Mouse (Mus musculus): Measurements from ENCODE around the gene Spns3.
"Not testable (repeated sequence)": the region's sequence is repeated elsewhere in the genome, so short reads cannot be mapped to it uniquely, and the experiment has no call there.

Spns3 gene

DNA sequence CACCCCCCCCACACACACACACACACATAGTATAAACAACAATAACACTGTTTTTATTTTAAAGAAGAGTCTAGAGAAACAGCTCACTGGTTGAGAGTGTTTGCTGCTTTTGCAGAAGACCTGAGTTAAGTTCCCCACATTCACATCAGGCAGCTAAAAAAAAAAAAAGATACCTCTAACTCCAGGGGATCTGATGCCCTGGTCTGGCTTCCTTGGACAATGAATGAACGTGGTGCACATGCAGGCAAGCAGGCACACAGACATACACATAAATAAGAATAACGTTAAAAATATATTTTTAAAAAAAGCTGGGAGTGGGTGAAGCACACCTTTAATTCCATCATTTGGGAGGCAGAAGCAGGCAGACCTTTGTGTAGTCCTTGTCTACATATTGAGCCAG is 6.6 kb upstream of the Spns3 start:
- DNase-seq (ENCODE audit: low spot score), result no peak

DNA sequence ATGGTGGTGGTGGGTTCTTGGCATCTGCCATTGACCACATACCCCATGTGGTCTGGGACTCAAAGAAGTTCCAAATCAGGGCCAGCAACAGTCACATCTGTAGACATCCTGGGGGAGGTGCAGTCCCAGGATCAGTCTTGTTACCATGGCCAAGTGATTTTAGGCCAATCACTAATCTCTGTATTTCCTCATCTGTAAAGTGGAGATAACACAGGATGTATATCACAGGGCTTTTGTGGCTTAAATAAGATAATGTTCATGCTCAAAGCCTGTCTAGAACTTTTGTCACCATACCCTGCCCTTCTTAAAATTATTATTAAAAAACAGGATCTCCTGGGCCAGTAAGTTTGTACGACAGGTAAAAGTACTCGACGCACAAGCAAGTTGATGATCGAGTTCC is 6.2 kb upstream of the Spns3 start:
- no peak for DNase-seq (ENCODE audit: low spot score)

- DNase-seq (ENCODE audit: low spot score), result no peak
Measured at GRCm38 (mm10) chr11:72551531-72552105, 1.3 kb upstream of the Spns3 start.

DNA sequence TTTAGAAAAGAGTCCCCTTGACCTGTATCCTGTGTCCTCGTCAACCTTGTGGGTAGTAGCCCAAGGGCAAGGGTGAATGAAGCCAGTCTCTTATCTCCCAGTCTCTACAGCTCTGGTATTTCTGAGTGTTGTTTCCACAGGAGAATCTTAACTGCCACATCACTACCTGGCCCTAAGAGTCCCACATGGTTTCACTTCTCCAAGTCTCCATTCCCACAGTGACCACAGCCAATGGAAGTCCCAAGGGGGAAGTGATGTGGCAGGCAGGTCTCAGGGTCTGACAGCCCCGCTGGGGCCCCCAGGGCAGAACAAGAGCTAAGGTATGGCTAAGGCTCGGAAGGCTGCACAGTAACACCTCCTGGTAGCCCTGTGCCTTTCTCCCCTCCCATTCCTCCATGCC is 3.1 kb downstream of the Spns3 start:
- DNase-seq (ENCODE audit: low spot score), result no peak

GRCm38 (mm10) chr11:72544716-72545115 is 5.6 kb downstream of the Spns3 start:
- no peak for DNase-seq (ENCODE audit: low spot score)

DNA sequence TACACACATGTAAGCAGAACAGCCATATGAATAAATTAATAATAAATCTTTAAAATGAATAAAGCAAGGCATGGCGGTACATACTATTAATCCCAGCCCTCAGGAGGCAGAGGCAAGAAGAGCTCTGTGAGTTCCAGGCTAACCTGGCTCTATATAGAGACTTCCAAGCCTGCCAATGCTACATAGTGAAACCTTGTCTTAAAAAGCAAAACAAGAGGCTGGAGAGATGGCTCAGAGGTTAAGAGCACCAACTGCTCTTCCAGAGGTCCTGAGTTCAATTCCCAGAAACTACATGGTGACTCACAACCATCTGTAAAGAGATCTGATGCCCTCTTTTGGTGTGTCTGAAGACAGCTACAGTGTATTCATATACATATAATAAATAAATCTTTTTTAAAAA is 6.6 kb downstream of the Spns3 start:
- DNase-seq (ENCODE audit: low spot score), result not testable (repeated sequence)

GRCm38 (mm10) chr11:72542586-72542985 is 7.7 kb downstream of the Spns3 start:
- no peak for DNase-seq (ENCODE audit: low spot score)

DNA sequence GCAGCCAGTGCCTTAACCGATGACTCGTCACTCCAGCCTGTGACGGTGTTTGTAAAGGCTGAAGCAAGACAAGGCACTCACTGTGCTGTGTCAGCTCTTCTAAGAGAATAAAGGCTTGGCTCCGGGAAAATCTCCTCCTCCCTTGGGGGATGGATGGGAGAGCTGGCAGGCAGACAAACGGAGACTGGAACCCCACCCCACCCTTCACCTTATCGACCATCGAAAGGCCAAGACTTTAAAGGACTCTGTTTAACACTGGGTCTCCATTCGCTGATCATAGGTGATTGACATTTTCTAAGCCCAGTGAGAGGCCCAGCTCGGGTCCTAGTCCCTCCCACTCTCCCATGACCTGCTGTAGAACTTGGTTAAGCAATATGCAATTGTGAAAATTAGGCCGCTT is 8.4 kb downstream of the Spns3 start:
- no peak for DNase-seq (ENCODE audit: low spot score)

DNA sequence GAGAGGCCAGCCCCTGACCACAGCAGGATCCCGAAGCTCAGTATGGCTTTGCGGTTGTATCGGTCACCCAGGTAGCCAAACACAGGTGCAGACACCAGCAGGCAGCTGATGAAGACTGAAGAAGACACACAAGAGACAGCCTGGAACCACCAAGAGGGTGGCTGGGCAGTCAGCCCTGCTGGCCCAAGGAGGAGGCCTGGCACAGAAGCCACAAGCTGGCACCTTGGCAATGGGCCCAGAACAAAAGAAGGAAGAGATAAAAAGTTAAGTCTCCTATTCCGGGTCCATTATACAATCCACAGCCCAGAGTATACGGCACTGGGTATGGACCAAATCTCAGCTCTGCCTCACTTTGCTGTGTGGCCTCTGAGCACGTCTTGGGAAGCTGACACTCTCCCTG is 9.9 kb downstream of the Spns3 start:
- peak; percentile 44 for DNase-seq (ENCODE audit: low spot score)

DNA sequence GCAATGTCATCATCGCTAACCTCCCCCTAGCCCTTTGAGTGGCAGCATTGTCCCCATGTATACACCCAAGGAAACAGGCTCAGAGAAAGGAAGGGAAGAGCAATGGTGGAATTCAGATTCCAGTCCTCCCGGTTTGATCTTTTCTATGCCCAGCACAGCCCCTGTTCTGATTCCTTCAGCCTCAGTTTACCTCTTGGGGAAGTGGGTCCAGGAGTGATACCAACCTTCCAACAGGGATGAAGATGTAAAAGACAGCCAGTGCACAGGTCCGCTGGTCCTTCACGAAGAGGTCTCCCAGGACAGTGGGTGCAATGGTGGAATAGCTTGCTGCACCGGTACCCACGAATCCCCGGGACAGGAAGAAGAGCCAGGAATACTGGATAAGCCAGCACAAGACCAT is 11.5 kb downstream of the Spns3 start:
- no peak for DNase-seq (ENCODE audit: low spot score)

GRCm38 (mm10) chr11:72538037-72538755 is 12.1 kb downstream of the Spns3 start:
- DNase-seq (ENCODE audit: low spot score), result peak; percentile 18

- no peak for DNase-seq (ENCODE audit: low spot score)
Measured at GRCm38 (mm10) chr11:72537503-72537902, 12.8 kb downstream of the Spns3 start.

DNA sequence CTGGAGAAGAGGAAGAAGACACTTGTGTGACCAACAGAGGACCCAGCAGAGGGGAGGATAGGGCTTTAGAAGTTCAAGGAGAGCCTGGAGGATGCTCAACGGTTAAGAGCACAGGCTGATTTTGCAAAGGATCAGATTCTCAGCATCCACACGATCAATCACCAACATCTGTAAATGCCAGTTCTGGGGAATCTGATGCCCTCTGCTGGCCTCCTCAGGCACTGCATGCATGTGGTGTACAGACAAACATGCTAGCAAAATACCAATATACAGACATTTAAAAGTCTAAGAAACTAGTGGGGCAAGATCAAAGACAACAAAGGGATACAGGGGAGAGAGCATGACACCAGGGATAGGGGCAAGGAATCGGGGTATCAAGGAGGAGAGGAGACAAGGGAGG is 14.8 kb downstream of the Spns3 start:
- DNase-seq (ENCODE audit: low spot score), result no peak

DNA sequence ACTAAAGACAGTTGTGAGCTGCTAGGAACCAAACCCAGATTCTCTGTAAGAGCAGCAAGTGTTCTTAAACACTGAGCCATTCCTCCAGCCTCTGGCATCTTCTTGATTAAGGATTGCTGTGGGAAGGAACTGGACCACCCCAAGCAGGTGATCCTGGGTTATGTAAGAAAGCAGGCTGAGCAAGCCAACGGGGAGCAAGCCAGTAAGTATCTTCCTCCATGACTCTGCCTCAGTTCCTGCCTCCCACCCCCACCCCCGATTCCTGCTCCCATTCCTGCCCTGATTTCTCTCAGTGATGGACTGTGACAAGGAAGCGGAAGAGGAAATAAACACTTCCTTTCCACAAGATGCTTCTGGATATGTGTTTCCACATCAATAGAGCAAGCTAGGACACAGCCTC is 17.4 kb downstream of the Spns3 start:
- no peak for DNase-seq (ENCODE audit: low spot score)

- no peak for DNase-seq (ENCODE audit: low spot score)
Measured at GRCm38 (mm10) chr11:72531632-72532031, 18.7 kb downstream of the Spns3 start.

GRCm38 (mm10) chr11:72531144-72531543 is 19.2 kb downstream of the Spns3 start:
- no peak for DNase-seq (ENCODE audit: low spot score)

GRCm38 (mm10) chr11:72526190-72526589 is 24.1 kb downstream of the Spns3 start:
- DNase-seq (ENCODE audit: low spot score), result no peak

GRCm38 (mm10) chr11:72523711-72524110 is 26.6 kb downstream of the Spns3 start:
- DNase-seq (ENCODE audit: low spot score), result no peak

GRCm38 (mm10) chr11:72522616-72523041 is 27.7 kb downstream of the Spns3 start:
- DNase-seq (ENCODE audit: low spot score), result peak; percentile 40

GRCm38 (mm10) chr11:72521598-72522541 is 28.4 kb downstream of the Spns3 start:
- DNase-seq (ENCODE audit: low spot score), result no peak

DNA sequence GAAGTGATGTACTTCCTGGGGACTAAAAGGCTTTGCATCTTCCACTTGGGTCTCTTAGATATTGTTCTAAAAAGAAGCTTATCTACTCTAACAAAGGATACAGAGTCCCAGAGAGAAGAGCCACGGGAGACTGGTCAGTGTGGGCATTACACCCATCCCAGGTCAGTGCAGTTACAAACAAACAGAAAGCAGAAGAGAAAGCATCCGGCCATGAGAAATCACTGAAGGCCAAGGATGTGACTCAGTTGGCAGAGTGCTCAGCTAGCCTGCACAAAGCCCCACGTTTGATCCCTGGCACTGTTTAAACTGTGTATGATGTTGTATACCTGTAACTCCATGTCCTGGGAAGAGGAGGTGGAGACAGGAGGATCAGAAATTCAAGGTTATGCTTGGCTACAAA is 30.4 kb downstream of the Spns3 start:
- DNase-seq (ENCODE audit: low spot score), result no peak

DNA sequence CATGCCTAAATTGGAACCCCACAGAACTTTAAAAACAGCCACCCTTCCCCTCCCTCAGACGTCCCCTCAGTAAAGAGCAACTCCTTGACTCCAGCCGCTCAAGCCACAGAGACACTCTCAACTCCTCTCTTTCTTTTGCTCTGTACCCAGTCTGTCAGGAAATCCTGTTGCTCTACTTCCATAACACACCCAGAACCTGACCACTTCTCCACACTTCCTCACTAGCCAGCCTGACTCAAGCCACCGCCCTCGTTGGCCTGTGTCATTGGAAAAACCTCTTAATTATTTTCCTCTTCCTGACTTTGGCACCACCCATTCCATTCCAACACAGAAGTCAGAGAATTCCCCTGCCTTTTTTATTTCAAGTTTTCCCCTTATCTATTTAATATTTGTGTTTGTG is 31.1 kb downstream of the Spns3 start:
- no peak for DNase-seq (ENCODE audit: low spot score)

DNA sequence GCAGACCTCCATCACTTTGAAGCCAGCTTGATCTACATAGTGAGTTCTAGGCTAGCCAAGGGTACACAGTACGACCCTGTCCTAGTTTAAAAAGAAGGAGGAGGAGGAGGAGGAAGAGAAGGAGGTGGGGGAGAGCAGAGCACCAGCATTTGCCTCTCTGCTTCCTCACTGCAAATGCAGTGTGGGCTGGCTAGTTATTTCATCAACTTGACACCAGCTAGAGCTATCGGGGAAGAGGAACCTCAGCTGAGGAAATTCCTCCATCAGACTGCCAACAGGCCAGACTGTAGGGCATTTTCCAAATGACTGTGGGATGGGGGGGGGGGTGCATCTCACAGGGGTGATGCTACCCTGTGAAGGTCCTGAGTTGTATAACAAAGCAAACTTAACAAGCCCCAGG is 31.9 kb downstream of the Spns3 start:
- no peak for DNase-seq (ENCODE audit: low spot score)

Data from ovary, postnatal 36 days (tissue).